Mouse (Mus musculus) gastrocnemius, postnatal 14 days (tissue): ENCODE measurements at regions not wholly inside any gene's neighbourhood (a gene's known extent, or its start where the extent isn't known, plus 50 kb on each side); places are given as distances from the start of the nearest gene placed in this dataset.
A peak's percentile ranks its signal among the peaks of the same experiment; 100 is the strongest.
"Not testable (repeated sequence)": the region's sequence is repeated elsewhere in the genome, so short reads cannot be mapped to it uniquely, and the experiment has no call there.

Experiments used
- DNase-seq: peaks from one replicate; pipeline ENCODE4 v3.0.0; 2021; ENCODE audit warnings: mixed read lengths
- intact Hi-C: fragments of 180-260 bp; cut with DNase I; formaldehyde crosslinking; loops from one replicate; pipeline ENCODE4 v1.15.1; 2025; ENCODE audit warnings: low total_unique reads

- no peak for DNase-seq
- intact Hi-C loops: loop anchor here (5.0 kb wide), 1 partner anchor 175 kb away; no protein-coding TSS in a partner anchor
These were observed 1628.4 kb downstream of the A830018L16Rik start for GRCm38 (mm10) chr1:13042326-13042725.

- intact Hi-C loops: loop anchor here (5.0 to 10.0 kb wide), 2 partner anchors 82 to 485 kb away; no protein-coding TSS in a partner anchor
- DNase-seq: peak; percentile 15
These were observed 1636.4 kb downstream of the A830018L16Rik start for GRCm38 (mm10) chr1:13050140-13050775.

GRCm38 (mm10) chr1:13051433-13052066, 1637.6 kb downstream of the A830018L16Rik start:
- intact Hi-C loops: loop anchor here (5.0 to 10.0 kb wide), 2 partner anchors 81 to 483 kb away; no protein-coding TSS in a partner anchor
- DNase-seq: not testable (repeated sequence)

- intact Hi-C loops: loop anchor here (5.0 to 10.0 kb wide), 2 partner anchors 80 to 483 kb away; no protein-coding TSS in a partner anchor
- no peak for DNase-seq
These were observed 1638.2 kb downstream of the A830018L16Rik start for GRCm38 (mm10) chr1:13052067-13052460.

GRCm38 (mm10) chr1:13057741-13058140, 1643.8 kb downstream of the A830018L16Rik start:
- intact Hi-C loops: loop anchor here (10.0 kb wide), 1 partner anchor 477 kb away; no protein-coding TSS in a partner anchor
- no peak for DNase-seq

- DNase-seq: no peak
- intact Hi-C loops: loop anchor here (10.0 kb wide), 1 partner anchor 475 kb away; no protein-coding TSS in a partner anchor
These were observed 1645.9 kb downstream of the A830018L16Rik start for GRCm38 (mm10) chr1:13059616-13060320.
